Mouse (Mus musculus) liver, embryonic 11.5 days (tissue): Measurements from ENCODE around the gene Bglap3. TPM values are rescaled to one million over a fixed set of nuclear protein-coding genes. Genes with fewer than 3 reads are reported as not detected.
"Not testable (repeated sequence)": the region's sequence is repeated elsewhere in the genome, so short reads cannot be mapped to it uniquely, and the experiment has no call there.

Source experiments
- ATAC-seq: fragments of 200-750 bp; cut with Nextera tagmentation; replicated peaks from 2 replicates; pipeline ENCODE4 v1.8.0; 2017; ENCODE audit warnings: moderate number of reproducible peaks, mild to moderate bottlenecking, moderate TSS enrichment, moderate library complexity; ENCODE audit not compliant: low FRiP score
- DNase-seq: peaks from one replicate; pipeline ENCODE4 v3.0.0-alpha.2; 2017; ENCODE audit warnings: low spot score
- H3K27ac ChIP-seq: fragments of 300-500 bp; sonication (generic); 2 replicates; pipeline ENCODE4 v1.5.1; 2014; ENCODE audit warnings: mild to moderate bottlenecking, low read depth, low read length, control low read depth
- H3K27me3 ChIP-seq: fragments of 300-500 bp; sonication (generic); replicated peaks from 2 replicates; pipeline ENCODE4 v1.6.1; 2014; ENCODE audit warnings: low read length, mixed read lengths; ENCODE audit not compliant: control insufficient read depth, insufficient read depth
- H3K36me3 ChIP-seq: fragments of 300-500 bp; sonication (generic); 2 replicates; pipeline ENCODE4 v1.6.1; 2014; ENCODE audit warnings: mild to moderate bottlenecking, low read length, moderate library complexity, mixed read lengths; ENCODE audit not compliant: control insufficient read depth, insufficient read depth
- H3K4me1 ChIP-seq: fragments of 300-500 bp; sonication (generic); replicated peaks from 2 replicates; pipeline ENCODE4 v1.6.1; 2014; ENCODE audit warnings: low read length, mixed read lengths; ENCODE audit not compliant: control insufficient read depth, insufficient read depth
- H3K4me2 ChIP-seq: fragments of 300-500 bp; sonication (generic); 2 replicates; pipeline ENCODE4 v1.6.1; 2014; ENCODE audit warnings: mild to moderate bottlenecking, control low read depth, moderate library complexity
- H3K4me3 ChIP-seq: fragments of 300-500 bp; sonication (generic); 2 replicates; pipeline ENCODE4 v1.5.1; 2014; ENCODE audit warnings: low read depth, low read length, control low read depth
- H3K9ac ChIP-seq: fragments of 300-500 bp; sonication (generic); 2 replicates; pipeline ENCODE4 v1.6.1; 2014; ENCODE audit warnings: low read depth, low read length, control low read depth
- H3K9me3 ChIP-seq: fragments of 300-500 bp; sonication (generic); 2 replicates; pipeline ENCODE4 v1.6.1; 2016; ENCODE audit warnings: low read length, inconsistent platforms, mixed read lengths; ENCODE audit not compliant: control insufficient read depth
- WGBS: fragments of 180-500 bp; shearing (Covaris S2); extraction: QIAGEN DNeasy Blood & Tissue Kit; methylation state at CpG from one replicate; pipeline ENCODE4 v1.1.7; 2014; 5-methylcytosine and 5-hydroxymethylcytosine counted together
- polyA plus RNA-seq: library from polyadenylated mRNA; unstranded; fragments of >200 nt; fragmentation: Nextera tagmentation; extraction: Ambion mirVana; gene quantifications from 2 replicates; pipeline ENCODE4 v1.2.1, GENCODE M21; 2014

Gene Bglap3
- polyA plus RNA-seq, 1 experiment from 2014 or later, result 0.12 TPM

- 89% methylated on average over 9 of the region's 9 CpGs for WGBS
- ATAC-seq (no peak), DNase-seq (no peak)
- Histone ChIP-seq H3K4me2 (no peak overlapping the region), H3K9me3 (no peaks in the 10 kb centered on the region), H3K9ac (no peak overlapping the region), H3K36me3 (peaks cover 21% of the 10 kb centered on the region), H3K4me3 (no peak overlapping the region), H3K4me1 (no peaks in the 10 kb centered on the region), H3K27me3 (no peaks in the 10 kb centered on the region), H3K27ac (no peak overlapping the region)
Observed at GRCm38 (mm10) chr3:88393776-88394375, 21.3 kb upstream of the Bglap3 start.

- H3K9ac ChIP-seq, result no peak within 1 kb of the TSS
- DNase-seq (no peak), ATAC-seq (no peak)
- 77% methylated on average over 5 of the region's 5 CpGs for WGBS
- H3K27me3 ChIP-seq, result no peaks in the 10 kb centered on the region
- no peak within 1 kb of the TSS for H3K4me3 ChIP-seq
- no peak within 1 kb of the TSS for H3K4me2 ChIP-seq
- no peaks in the 10 kb centered on the region for H3K4me1 ChIP-seq
- no peaks in the 10 kb centered on the region for H3K9me3 ChIP-seq
- H3K27ac ChIP-seq, result no peak within 1 kb of the TSS
- H3K36me3 ChIP-seq, result no peaks in the 10 kb centered on the region
Observed at GRCm38 (mm10) chr3:88384364-88384763, 11.8 kb upstream of the Bglap3 start, which contains the start of gene Bglap. Gene Bglap (minus strand): TSS chr3:88384464.

- H3K4me2 ChIP-seq, result peak overlapping the region; percentile 52
- not testable (repeated sequence) for H3K36me3 ChIP-seq, H3K9me3 ChIP-seq, H3K27ac ChIP-seq, H3K9ac ChIP-seq, H3K27me3 ChIP-seq, H3K4me1 ChIP-seq, ATAC-seq, DNase-seq, H3K4me3 ChIP-seq
- 30% methylated on average over 1 of the region's 7 CpGs for WGBS
Observed at GRCm38 (mm10) chr3:88382383-88382782, 9.8 kb upstream of the Bglap3 start.

GRCm38 (mm10) chr3:88381389-88382315 lies 9.1 kb upstream of the Bglap3 start:
- peak; percentile 79 for ATAC-seq
- 0 out of 2 replicates have a peak overlapping the region, but pooled peaks have one; percentile 20 for H3K4me3 ChIP-seq

GRCm38 (mm10) chr3:88378599-88378998 lies 6.1 kb upstream of the Bglap3 start, which contains the start of gene Bglap2:
Gene Bglap2 (minus strand): TSS chr3:88378699.
- H3K27ac ChIP-seq, H3K4me3 ChIP-seq, H3K36me3 ChIP-seq, ATAC-seq, H3K27me3 ChIP-seq, H3K9me3 ChIP-seq, DNase-seq, H3K4me2 ChIP-seq, H3K9ac ChIP-seq, H3K4me1 ChIP-seq: not testable (repeated sequence)
- WGBS, result 72% methylated on average over 4 of the region's 5 CpGs

More at GRCm38 (mm10) chr3:88381389-88382315, 9.1 kb upstream of the Bglap3 start:
- H3K36me3 ChIP-seq, H3K9me3 ChIP-seq, DNase-seq, H3K27ac ChIP-seq, H3K9ac ChIP-seq, H3K4me1 ChIP-seq, H3K27me3 ChIP-seq: not testable (repeated sequence)
- peak overlapping the region; percentile 52 for H3K4me2 ChIP-seq
- 12% methylated on average over 17 of the region's 22 CpGs for WGBS

- DNase-seq, H3K27me3 ChIP-seq, H3K9ac ChIP-seq, H3K36me3 ChIP-seq, H3K9me3 ChIP-seq, H3K4me3 ChIP-seq, H3K4me1 ChIP-seq, H3K27ac ChIP-seq, ATAC-seq: not testable (repeated sequence)
- WGBS, result 32% methylated on average over 5 of the region's 7 CpGs
- H3K4me2 ChIP-seq, result peak overlapping the region; percentile 31; the same call in 1 of the 2 replicates
Observed at GRCm38 (mm10) chr3:88376644-88377043, 4.1 kb upstream of the Bglap3 start.

- H3K9me3 ChIP-seq, H3K27ac ChIP-seq, H3K4me3 ChIP-seq, H3K9ac ChIP-seq, H3K36me3 ChIP-seq, H3K27me3 ChIP-seq, H3K4me1 ChIP-seq, DNase-seq: not testable (repeated sequence)
- peak overlapping the region; percentile 31 for H3K4me2 ChIP-seq
- WGBS, result 11% methylated on average over 18 of the region's 19 CpGs
- peak; percentile 91 for ATAC-seq
Observed at GRCm38 (mm10) chr3:88375750-88376626, 3.4 kb upstream of the Bglap3 start.

GRCm38 (mm10) chr3:88368511-88368910 lies 4.0 kb downstream of the Bglap3 start:
- not testable (repeated sequence) for H3K27ac ChIP-seq, DNase-seq, H3K4me2 ChIP-seq, H3K9me3 ChIP-seq, H3K36me3 ChIP-seq, H3K9ac ChIP-seq, ATAC-seq, H3K4me3 ChIP-seq
- WGBS, result 86% methylated on average over 7 of the region's 7 CpGs
- Histone ChIP-seq H3K4me1 (peaks cover 13% of the 10 kb centered on the region), H3K27me3 (peaks cover 21% of the 10 kb centered on the region)
